Mouse (Mus musculus) spleen, postnatal 36 days (tissue): Measurements from ENCODE around the gene Usp2.
"Not testable (repeated sequence)": the region's sequence is repeated elsewhere in the genome, so short reads cannot be mapped to it uniquely, and the experiment has no call there.

Experiments used
- DNase-seq, 2 experiments: peaks; one replicate each; pipeline ENCODE4 v3.0.0; 2022; ENCODE audit warnings: low spot score in 2 of 2, mixed read lengths in 1 of 2

The Usp2 gene

GRCm38 (mm10) chr9:44088877-44089608 lies 22.2 kb downstream of the Usp2 start:
- no peak for DNase-seq

GRCm38 (mm10) chr9:44093612-44094503 lies 27.0 kb downstream of the Usp2 start:
- peak; percentile 71 to 74 for DNase-seq

GRCm38 (mm10) chr9:44094737-44095136 lies 27.9 kb downstream of the Usp2 start:
- DNase-seq, result no peak

GRCm38 (mm10) chr9:44095781-44096180 lies 29.0 kb downstream of the Usp2 start:
- no peak for DNase-seq

GRCm38 (mm10) chr9:44096536-44096935 lies 29.7 kb downstream of the Usp2 start:
- no peak for DNase-seq

GRCm38 (mm10) chr9:44101490-44101889 lies 34.7 kb downstream of the Usp2 start, which contains the start of gene Mfrp:
TSS of gene Mfrp (plus strand) at chr9:44101729.
- DNase-seq, result no peak

- DNase-seq, result no peak
Observed at GRCm38 (mm10) chr9:44104881-44105280, 38.1 kb downstream of the Usp2 start.

GRCm38 (mm10) chr9:44105781-44106180 lies 39.0 kb downstream of the Usp2 start:
- no peak for DNase-seq

- no peak for DNase-seq
Observed at GRCm38 (mm10) chr9:44106182-44106581, 39.4 kb downstream of the Usp2 start.

GRCm38 (mm10) chr9:44106596-44106995 lies 39.8 kb downstream of the Usp2 start:
- no peak for DNase-seq

GRCm38 (mm10) chr9:44107110-44107509 lies 40.3 kb downstream of the Usp2 start, which contains the start of gene C1qtnf5:
TSS of gene C1qtnf5 (plus strand) at chr9:44107245.
- DNase-seq, result peak in 1 of 2 experiments; percentile 31

GRCm38 (mm10) chr9:44107557-44108179 lies 40.8 kb downstream of the Usp2 start:
- DNase-seq, result no peak

- DNase-seq, result no peak
Observed at GRCm38 (mm10) chr9:44108269-44109055, 41.6 kb downstream of the Usp2 start.

GRCm38 (mm10) chr9:44109360-44110095 lies 42.7 kb downstream of the Usp2 start:
- DNase-seq, result peak; percentile 47 to 59

- DNase-seq, result not testable (repeated sequence)
Observed at GRCm38 (mm10) chr9:44111909-44112308, 45.1 kb downstream of the Usp2 start.

GRCm38 (mm10) chr9:44113105-44113789 lies 46.4 kb downstream of the Usp2 start, which contains the start of the genes Gm49380 and Rnf26:
TSS of gene Gm49380 (minus strand) at chr9:44113500.
TSS of gene Rnf26 (minus strand) at chr9:44113517.
- peak; percentile 95 to 96 for DNase-seq

GRCm38 (mm10) chr9:44114453-44114852 lies 47.6 kb downstream of the Usp2 start:
- DNase-seq, result no peak

- no peak for DNase-seq
Observed at GRCm38 (mm10) chr9:44115599-44115998, 48.8 kb downstream of the Usp2 start.

GRCm38 (mm10) chr9:44116182-44116581 lies 49.4 kb downstream of the Usp2 start:
- no peak for DNase-seq

- no peak for DNase-seq
Observed at GRCm38 (mm10) chr9:44119011-44119410, 52.2 kb downstream of the Usp2 start.
